Mouse (Mus musculus) myocyte (in vitro differentiated cells): ENCODE results near the gene Plxna4. TPM values are rescaled to one million over a fixed set of nuclear protein-coding genes. Genes with fewer than 3 reads are reported as not detected.
A peak's percentile ranks its signal among the peaks of the same experiment; 100 is the strongest.

Source experiments
- H3K27me3 ChIP-seq: one replicate; pipeline ENCODE4 v1.6.1; 2011; ENCODE audit not compliant: control insufficient read depth, insufficient read depth, insufficient read length
- H3K36me3 ChIP-seq: one replicate; pipeline ENCODE4 v1.6.1; 2011; ENCODE audit not compliant: control insufficient read depth, insufficient read depth
- H3K4me2 ChIP-seq: one replicate; pipeline ENCODE4 v1.6.1; 2011; ENCODE audit warnings: low read depth, control low read depth
- H3K4me3 ChIP-seq: one replicate; pipeline ENCODE4 v1.5.1; 2011; ENCODE audit warnings: mild to moderate bottlenecking, control low read depth, moderate library complexity
- H3K79me2 ChIP-seq: one replicate; pipeline ENCODE4 v1.6.1; 2011; ENCODE audit not compliant: control insufficient read depth, insufficient read depth
- H3ac ChIP-seq: one replicate; pipeline ENCODE4 v1.6.1; 2011; ENCODE audit not compliant: control insufficient read depth, insufficient read length
- CEBPB ChIP-seq: IDR thresholded peaks from 2 replicates; pipeline ENCODE4 v1.6.1; 2011; ENCODE audit warnings: mild to moderate bottlenecking, moderate library complexity; ENCODE audit not compliant: poor library complexity, insufficient read depth, severe bottlenecking
- E2F4 ChIP-seq: IDR thresholded peaks from one replicate; pipeline ENCODE4 v1.6.1; 2011; ENCODE audit warnings: mild to moderate bottlenecking, control low read depth, moderate library complexity; ENCODE audit not compliant: insufficient read depth
- MAX ChIP-seq: IDR thresholded peaks from one replicate; pipeline ENCODE4 v1.6.1; 2011; ENCODE audit warnings: low read depth, mild to moderate bottlenecking, control low read depth
- MYOD1 ChIP-seq, 3 experiments: IDR thresholded peaks; one replicate each; pipeline ENCODE4 v1.6.1; 2011; ENCODE audit warnings: control low read depth in 2 of 3, low read depth in 2 of 3, mild to moderate bottlenecking in 2 of 3, moderate library complexity in 1 of 3; ENCODE audit not compliant: insufficient read length in 2 of 3, control insufficient read depth in 1 of 3
- MYOG ChIP-seq, 3 experiments: IDR thresholded peaks; one replicate each; pipeline ENCODE4 v1.6.1; 2011; ENCODE audit warnings: control low read depth in 2 of 3, low read depth in 2 of 3, mild to moderate bottlenecking in 2 of 3; ENCODE audit not compliant: insufficient read length in 2 of 3, control insufficient read depth in 1 of 3, insufficient read depth in 1 of 3
- POLR2A ChIP-seq: IDR thresholded peaks from one replicate; pipeline ENCODE4 v1.6.1; 2011; ENCODE audit warnings: low read depth, mild to moderate bottlenecking, control low read depth, moderate library complexity; ENCODE audit not compliant: insufficient read length
- POLR2AphosphoS2 ChIP-seq: IDR thresholded peaks from one replicate; pipeline ENCODE4 v1.6.1; 2011; ENCODE audit warnings: low read depth, control low read depth; ENCODE audit not compliant: insufficient read length
- REST ChIP-seq: IDR thresholded peaks from one replicate; pipeline ENCODE4 v1.6.1; 2011; ENCODE audit warnings: mild to moderate bottlenecking, control low read depth, moderate library complexity; ENCODE audit not compliant: insufficient read depth, insufficient read length
- SRF ChIP-seq: IDR thresholded peaks from one replicate; pipeline ENCODE4 v1.6.1; 2011; ENCODE audit warnings: low read depth; ENCODE audit not compliant: control insufficient read depth, insufficient read length
- TCF12 ChIP-seq: IDR thresholded peaks from one replicate; pipeline ENCODE4 v1.6.1; 2011; ENCODE audit warnings: mild to moderate bottlenecking, control low read depth; ENCODE audit not compliant: poor library complexity, insufficient read depth, severe bottlenecking
- TCF3 ChIP-seq: IDR thresholded peaks from one replicate; pipeline ENCODE4 v1.6.1; 2011; ENCODE audit warnings: low read depth, control low read depth; ENCODE audit not compliant: insufficient read length
- USF1 ChIP-seq: IDR thresholded peaks from one replicate; pipeline ENCODE4 v1.6.1; 2011; ENCODE audit warnings: low read depth, mild to moderate bottlenecking, control low read depth, moderate library complexity
- polyA plus RNA-seq: library from polyadenylated mRNA; unstranded; fragments of >200 nt; fragmentation: generic; extraction: Trizol; gene quantifications from one replicate; pipeline ENCODE4 v1.2.1, GENCODE M21; 2012; ENCODE audit warnings: missing spikeins

The Plxna4 gene
- polyA plus RNA-seq, 1 experiment: 0.70 TPM

GRCm38 (mm10) chr6:32179346-32180011, 408.5 kb downstream of the Plxna4 start:
- Histone ChIP-seq H3K79me2 (no peaks in the 10 kb centered on the region), H3K4me2 (no peak overlapping the region), H3K36me3 (no peaks in the 10 kb centered on the region), H3ac (no peak overlapping the region), H3K4me3 (no peak overlapping the region), H3K27me3 (no peaks in the 10 kb centered on the region)
- TF ChIP-seq MYOG (IDR thresholded peaks at IDR 0.05; ENCODE audit: control insufficient read depth in 1 of 3, insufficient read depth in 1 of 3, insufficient read length in 2 of 3, low read depth in 2 of 3) (no peak), MYOD1 (IDR thresholded peaks at IDR 0.05; ENCODE audit: control insufficient read depth in 1 of 3, insufficient read length in 2 of 3, low read depth in 2 of 3) (no peak), POLR2AphosphoS2 (no peak), CEBPB (no peak), TCF12 (no peak), USF1 (no peak), TCF3 (no peak), REST (no peak), E2F4 (no peak)

- H3ac ChIP-seq: no peak overlapping the region
- no peaks in the 10 kb centered on the region for H3K36me3 ChIP-seq
- no peaks in the 10 kb centered on the region for H3K27me3 ChIP-seq
- H3K4me3 ChIP-seq: no peak overlapping the region
- no peaks in the 10 kb centered on the region for H3K79me2 ChIP-seq
- TF ChIP-seq MYOD1 (IDR thresholded peaks at IDR 0.05; ENCODE audit: control insufficient read depth in 1 of 3, insufficient read length in 2 of 3, low read depth in 2 of 3) (no peak), POLR2A (no peak), REST (no peak), POLR2AphosphoS2 (no peak), TCF12 (no peak), MYOG (IDR thresholded peaks at IDR 0.05; ENCODE audit: control insufficient read depth in 1 of 3, insufficient read depth in 1 of 3, insufficient read length in 2 of 3, low read depth in 2 of 3) (no peak), SRF (no peak), TCF3 (no peak), E2F4 (no peak), CEBPB (no peak), MAX (no peak), USF1 (no peak)
- H3K4me2 ChIP-seq: no peak overlapping the region
These were observed 410.1 kb downstream of the Plxna4 start for GRCm38 (mm10) chr6:32177905-32178304.

- H3K4me3 ChIP-seq: no peak overlapping the region
- no peaks in the 10 kb centered on the region for H3K36me3 ChIP-seq
- no peaks in the 10 kb centered on the region for H3K27me3 ChIP-seq
- H3K4me2 ChIP-seq: no peak overlapping the region
- H3ac ChIP-seq: no peak overlapping the region
- TF ChIP-seq POLR2A (no peak), CEBPB (peak; percentile 88)
- no peaks in the 10 kb centered on the region for H3K79me2 ChIP-seq
These were observed 420.3 kb downstream of the Plxna4 start for GRCm38 (mm10) chr6:32167725-32168124.

DNA sequence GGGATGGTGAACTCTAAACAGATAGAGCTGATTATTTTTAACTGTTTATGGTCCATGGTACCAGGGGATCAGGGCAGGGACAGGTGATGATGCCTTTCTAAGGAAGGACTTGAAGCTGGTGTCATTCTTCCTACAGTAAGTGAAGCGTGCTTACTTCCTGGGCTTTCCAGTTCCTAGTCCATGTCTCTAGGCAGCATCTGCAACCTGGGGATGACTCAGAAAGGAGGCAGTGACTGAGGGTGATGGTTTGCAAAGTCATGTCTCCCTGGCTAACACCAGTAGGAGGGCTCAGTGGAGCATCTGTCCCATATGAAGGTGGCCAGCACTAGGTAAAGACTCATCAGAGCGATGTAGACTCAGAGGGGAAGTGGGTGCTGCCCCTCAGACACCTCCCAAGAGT, 427.6 kb downstream of the Plxna4 start:
- Histone ChIP-seq H3ac (no peak overlapping the region), H3K36me3 (no peaks in the 10 kb centered on the region), H3K27me3 (no peaks in the 10 kb centered on the region), H3K4me3 (no peak overlapping the region), H3K79me2 (no peaks in the 10 kb centered on the region), H3K4me2 (no peak overlapping the region)
- no peak for TF ChIP-seq POLR2A
- TF ChIP-seq TCF12: no peak
- TF ChIP-seq MYOG (IDR thresholded peaks at IDR 0.05; ENCODE audit: control insufficient read depth in 1 of 3, insufficient read depth in 1 of 3, insufficient read length in 2 of 3, low read depth in 2 of 3): no peak
- TF ChIP-seq MYOD1 (IDR thresholded peaks at IDR 0.05; ENCODE audit: control insufficient read depth in 1 of 3, insufficient read length in 2 of 3, low read depth in 2 of 3): no peak
- TF ChIP-seq USF1: no peak
- TF ChIP-seq CEBPB: no peak
- TF ChIP-seq REST: no peak
- no peak for TF ChIP-seq TCF3
- TF ChIP-seq E2F4: no peak
- TF ChIP-seq MAX: no peak
- no peak for TF ChIP-seq SRF
- TF ChIP-seq POLR2AphosphoS2: no peak

- H3K36me3 ChIP-seq: no peaks in the 10 kb centered on the region
- H3K4me3 ChIP-seq: no peak overlapping the region
- H3ac ChIP-seq: no peak overlapping the region
- no peaks in the 10 kb centered on the region for H3K27me3 ChIP-seq
- no peaks in the 10 kb centered on the region for H3K79me2 ChIP-seq
- no peak overlapping the region for H3K4me2 ChIP-seq
- no peak for TF ChIP-seq TCF12
- no peak for TF ChIP-seq MYOD1 (IDR thresholded peaks at IDR 0.05; ENCODE audit: control insufficient read depth in 1 of 3, insufficient read length in 2 of 3, low read depth in 2 of 3)
- TF ChIP-seq REST: no peak
- TF ChIP-seq TCF3: no peak
- no peak for TF ChIP-seq E2F4
- no peak for TF ChIP-seq CEBPB
- TF ChIP-seq POLR2AphosphoS2: no peak
- TF ChIP-seq MAX: no peak
- no peak for TF ChIP-seq POLR2A
- TF ChIP-seq USF1: no peak
- TF ChIP-seq SRF: no peak
- no peak for TF ChIP-seq MYOG (IDR thresholded peaks at IDR 0.05; ENCODE audit: control insufficient read depth in 1 of 3, insufficient read depth in 1 of 3, insufficient read length in 2 of 3, low read depth in 2 of 3)
These were observed 428.1 kb downstream of the Plxna4 start for GRCm38 (mm10) chr6:32159931-32160330.
